Mouse (Mus musculus) hindbrain, embryonic 16.5 days (tissue): ENCODE measurements around the gene Mphosph6. TPM values are rescaled to one million over a fixed set of nuclear protein-coding genes. Genes with fewer than 3 reads are reported as not detected.

Source experiments
- ATAC-seq: fragments of 200-750 bp; cut with Nextera tagmentation; 2 replicates; pipeline ENCODE4 v1.8.0; 2017; ENCODE audit warnings: moderate TSS enrichment, moderate library complexity
- H3K27ac ChIP-seq: fragments of 300-500 bp; sonication (generic); 2 replicates; pipeline ENCODE4 v1.5.1; 2014; ENCODE audit warnings: low read depth, mild to moderate bottlenecking, control low read depth, low read length, moderate library complexity
- H3K27me3 ChIP-seq: fragments of 300-500 bp; sonication (generic); replicated peaks from 2 replicates; pipeline ENCODE4 v1.6.1; 2014; ENCODE audit warnings: low read length; ENCODE audit not compliant: control insufficient read depth, insufficient read depth
- H3K36me3 ChIP-seq: fragments of 300-500 bp; sonication (generic); 2 replicates; pipeline ENCODE4 v1.6.1; 2014; ENCODE audit warnings: mild to moderate bottlenecking, low read length, moderate library complexity, mixed read lengths; ENCODE audit not compliant: control insufficient read depth, insufficient read depth
- H3K4me1 ChIP-seq: fragments of 300-500 bp; sonication (generic); 2 replicates; pipeline ENCODE4 v1.6.1; 2014; ENCODE audit warnings: low read depth, low read length; ENCODE audit not compliant: control insufficient read depth, insufficient read depth
- H3K4me2 ChIP-seq: fragments of 300-500 bp; sonication (generic); 2 replicates; pipeline ENCODE4 v1.6.1; 2014; ENCODE audit warnings: mild to moderate bottlenecking, low read length, control low read depth, moderate library complexity
- H3K4me3 ChIP-seq: fragments of 300-500 bp; sonication (generic); 2 replicates; pipeline ENCODE4 v1.5.1; 2014; ENCODE audit warnings: mild to moderate bottlenecking, low read length, control low read depth, moderate library complexity
- H3K9ac ChIP-seq: fragments of 300-500 bp; sonication (generic); 2 replicates; pipeline ENCODE4 v1.6.1; 2014; ENCODE audit warnings: low read depth, mild to moderate bottlenecking, control low read depth, low read length, moderate library complexity
- H3K9me3 ChIP-seq: fragments of 300-500 bp; sonication (generic); 2 replicates; pipeline ENCODE4 v1.6.1; 2014; ENCODE audit warnings: mild to moderate bottlenecking, low read length, moderate library complexity; ENCODE audit not compliant: control insufficient read depth
- WGBS: fragments of 180-500 bp; shearing (Covaris S2); extraction: QIAGEN DNeasy Blood & Tissue Kit; methylation state at CpG from one replicate; pipeline ENCODE4 v1.1.7; 2014; 5-methylcytosine and 5-hydroxymethylcytosine counted together
- polyA plus RNA-seq: library from polyadenylated mRNA; unstranded; fragments of >200 nt; fragmentation: Nextera tagmentation; extraction: Ambion mirVana; gene quantifications from 2 replicates; pipeline ENCODE4 v1.2.1, GENCODE M21; 2015

Mphosph6 gene
- polyA plus RNA-seq, 1 experiment from 2014 or later = 31.4 TPM

DNA sequence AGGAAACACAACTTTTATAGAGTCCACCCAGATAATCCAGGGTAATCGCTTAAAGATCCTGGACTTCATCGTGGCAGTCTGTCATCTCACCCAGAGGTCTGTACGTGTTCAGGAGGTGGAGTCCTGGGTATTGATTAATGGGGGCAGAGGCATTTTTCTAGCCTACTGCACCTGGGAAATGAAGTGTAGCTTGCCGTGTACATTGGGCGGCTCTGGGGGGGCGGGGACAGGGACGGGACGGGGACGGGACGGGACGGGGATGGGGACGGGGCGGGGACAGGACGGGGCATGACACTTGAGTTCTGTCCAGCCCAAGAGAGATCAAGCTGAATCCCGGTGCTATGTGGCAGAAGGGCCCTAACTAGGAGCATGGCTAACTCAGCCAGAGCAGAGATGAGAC, 5.3 kb downstream of the Mphosph6 start:
- no peaks in the 10 kb centered on the region for H3K27me3 ChIP-seq
- H3K27ac ChIP-seq = no peak overlapping the region
- H3K4me1 ChIP-seq = peaks cover 19% of the 10 kb centered on the region
- H3K4me2 ChIP-seq = no peak overlapping the region
- no peak overlapping the region for H3K4me3 ChIP-seq
- H3K36me3 ChIP-seq = peaks cover 8% of the 10 kb centered on the region
- no peak overlapping the region for H3K9ac ChIP-seq
- 95% methylated on average over 15 of the region's 15 CpGs for WGBS
- no peak for ATAC-seq
- no peaks in the 10 kb centered on the region for H3K9me3 ChIP-seq

DNA sequence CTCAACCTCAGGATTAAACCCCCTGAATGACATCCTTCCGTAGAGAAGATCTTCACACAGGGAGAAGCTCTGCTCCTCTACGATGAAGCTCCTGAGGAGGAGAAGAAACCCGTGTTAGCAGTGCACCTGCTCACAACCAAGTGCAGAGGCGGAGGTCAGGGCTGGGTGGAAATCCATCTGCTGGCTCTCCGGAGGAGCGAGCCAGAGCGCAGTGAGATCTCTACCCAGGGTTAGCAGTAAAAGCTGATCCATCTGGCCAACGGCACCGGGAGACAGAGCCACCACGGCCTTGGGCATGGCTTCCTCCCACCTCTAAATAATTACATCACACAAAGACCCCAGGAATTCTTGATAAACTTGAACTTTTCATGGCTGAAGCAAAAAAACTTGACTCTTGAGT, 7.2 kb downstream of the Mphosph6 start:
- Histone ChIP-seq H3K4me3 (no peak overlapping the region), H3K9ac (no peak overlapping the region), H3K9me3 (no peaks in the 10 kb centered on the region), H3K27me3 (no peaks in the 10 kb centered on the region), H3K36me3 (peaks cover 17% of the 10 kb centered on the region), H3K4me2 (no peak overlapping the region), H3K27ac (no peak overlapping the region), H3K4me1 (peaks cover 6% of the 10 kb centered on the region; the same call in 1 of the 2 replicates)
- ATAC-seq = no peak
- WGBS = 79% methylated on average over 10 of the region's 10 CpGs

DNA sequence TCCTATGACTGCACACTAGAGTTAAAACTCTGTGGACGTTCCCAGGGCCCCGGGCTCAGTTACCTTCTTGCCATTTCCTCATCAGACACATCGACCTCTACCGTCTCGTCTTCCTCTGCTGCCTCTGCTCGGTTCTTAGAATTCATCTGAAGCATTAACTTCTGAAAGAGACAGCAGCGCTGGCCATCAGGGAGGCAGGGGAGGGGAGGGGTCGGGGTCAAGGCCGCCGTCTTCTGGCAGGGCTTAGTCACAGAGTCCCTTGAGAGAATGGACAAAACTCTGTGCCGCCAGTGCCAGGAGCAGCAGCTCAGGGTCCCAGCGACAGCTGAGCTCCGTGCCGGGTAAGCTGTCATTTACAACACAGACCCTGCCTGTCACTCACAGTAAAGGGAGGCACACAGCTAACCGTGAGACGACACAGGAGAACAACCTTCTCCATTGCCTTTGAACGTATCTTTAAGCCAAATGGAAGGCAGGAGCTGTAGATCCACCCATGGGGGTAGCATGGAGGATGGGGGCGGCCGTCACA, 9.1 kb downstream of the Mphosph6 start:
- Histone ChIP-seq H3K27ac (no peak overlapping the region), H3K4me2 (no peak overlapping the region), H3K4me3 (no peak overlapping the region), H3K36me3 (peaks cover 17% of the 10 kb centered on the region), H3K27me3 (no peaks in the 10 kb centered on the region), H3K9ac (no peak overlapping the region), H3K9me3 (no peaks in the 10 kb centered on the region), H3K4me1 (peaks cover 6% of the 10 kb centered on the region; the same call in 1 of the 2 replicates)
- 60% methylated on average over 19 of the region's 19 CpGs for WGBS
- no peak for ATAC-seq

GRCm38 (mm10) chr8:117786428-117786827, 15.3 kb downstream of the Mphosph6 start:
- Histone ChIP-seq H3K4me1 (no peaks in the 10 kb centered on the region), H3K9ac (no peak overlapping the region), H3K9me3 (peaks cover 6% of the 10 kb centered on the region; the same call in 1 of the 2 replicates), H3K27ac (no peak overlapping the region), H3K27me3 (no peaks in the 10 kb centered on the region), H3K4me3 (no peak overlapping the region), H3K36me3 (peaks cover 11% of the 10 kb centered on the region), H3K4me2 (no peak overlapping the region)
- WGBS = 92% methylated on average over 3 of the region's 3 CpGs
- ATAC-seq = no peak

DNA sequence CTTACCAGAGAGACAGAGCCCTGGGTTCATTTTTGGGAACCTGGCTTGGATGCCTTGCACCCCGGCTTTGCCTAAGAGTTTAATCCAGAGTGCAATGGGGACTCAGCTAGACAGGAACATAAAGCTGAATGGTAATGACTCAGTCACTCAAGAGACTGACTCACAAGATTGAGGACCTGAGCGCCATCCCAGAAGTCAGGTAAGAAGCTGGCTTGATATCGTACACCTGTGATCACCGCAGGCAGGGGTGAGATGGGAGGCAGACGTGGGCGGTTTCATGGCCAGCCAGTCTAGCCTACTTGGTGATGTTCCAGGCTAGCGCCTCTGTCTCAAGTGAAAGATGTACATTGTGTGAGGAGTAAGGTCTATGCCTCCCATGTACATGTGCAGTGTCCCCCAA, 18.7 kb downstream of the Mphosph6 start:
- Histone ChIP-seq H3K36me3 (peaks cover 2% of the 10 kb centered on the region; the same call in 1 of the 2 replicates), H3K4me3 (no peak overlapping the region), H3K9ac (no peak overlapping the region), H3K4me2 (no peak overlapping the region), H3K4me1 (no peaks in the 10 kb centered on the region), H3K27me3 (no peaks in the 10 kb centered on the region), H3K9me3 (peaks cover 6% of the 10 kb centered on the region; the same call in 1 of the 2 replicates), H3K27ac (no peak overlapping the region)
- no peak for ATAC-seq
- 94% methylated on average over 7 of the region's 7 CpGs for WGBS

GRCm38 (mm10) chr8:117781375-117782129, 20.2 kb downstream of the Mphosph6 start:
- WGBS = 66% methylated on average over 6 of the region's 6 CpGs
- Histone ChIP-seq H3K36me3 (no peaks in the 10 kb centered on the region), H3K27ac (no peak overlapping the region), H3K4me3 (no peak overlapping the region), H3K27me3 (no peaks in the 10 kb centered on the region), H3K4me1 (no peaks in the 10 kb centered on the region), H3K9ac (no peak overlapping the region), H3K9me3 (no peaks in the 10 kb centered on the region), H3K4me2 (no peak overlapping the region)
- no peak for ATAC-seq

DNA sequence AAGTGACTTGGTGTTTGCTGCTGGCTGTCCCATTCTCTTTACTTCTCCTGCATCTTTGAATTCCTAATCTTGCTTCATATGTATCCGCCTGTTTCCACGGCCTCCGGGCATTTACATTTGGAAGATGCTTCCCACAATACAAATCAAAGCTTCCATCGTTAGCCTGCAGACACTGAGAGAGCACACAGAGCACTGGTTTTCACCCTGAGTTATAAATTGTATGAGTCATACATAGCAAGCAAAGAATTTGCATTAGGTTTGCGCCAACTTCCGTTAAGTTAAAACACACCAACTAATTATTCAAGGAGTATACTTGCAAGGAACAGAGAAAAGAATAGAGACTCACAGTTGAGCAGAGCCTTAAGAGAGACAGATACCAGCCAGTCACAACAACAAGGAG, 22.4 kb downstream of the Mphosph6 start:
- no peak overlapping the region for H3K9ac ChIP-seq
- H3K27me3 ChIP-seq = no peaks in the 10 kb centered on the region

GRCm38 (mm10) chr8:117778531-117779322, 23.0 kb downstream of the Mphosph6 start:
- 80% methylated on average over 11 of the region's 11 CpGs for WGBS
- Histone ChIP-seq H3K4me1 (no peaks in the 10 kb centered on the region), H3K4me3 (no peak overlapping the region), H3K27me3 (no peaks in the 10 kb centered on the region), H3K36me3 (no peaks in the 10 kb centered on the region), H3K4me2 (no peak overlapping the region), H3K9ac (no peak overlapping the region), H3K9me3 (no peaks in the 10 kb centered on the region), H3K27ac (no peak overlapping the region)
- ATAC-seq = no peak

More for the DNA sequence above, 22.4 kb downstream of the Mphosph6 start:
- H3K36me3 ChIP-seq = no peaks in the 10 kb centered on the region
- 80% methylated on average over 6 of the region's 6 CpGs for WGBS
- no peak overlapping the region for H3K4me3 ChIP-seq
- ATAC-seq = no peak
- no peak overlapping the region for H3K27ac ChIP-seq
- H3K4me2 ChIP-seq = no peak overlapping the region
- no peaks in the 10 kb centered on the region for H3K9me3 ChIP-seq
- no peaks in the 10 kb centered on the region for H3K4me1 ChIP-seq

- no peak overlapping the region for H3K4me2 ChIP-seq
- 90% methylated on average over 10 of the region's 10 CpGs for WGBS
- H3K4me1 ChIP-seq = no peaks in the 10 kb centered on the region
- H3K9me3 ChIP-seq = no peaks in the 10 kb centered on the region
- no peak overlapping the region for H3K4me3 ChIP-seq
- H3K36me3 ChIP-seq = no peaks in the 10 kb centered on the region
- no peak for ATAC-seq
- H3K9ac ChIP-seq = no peak overlapping the region
- no peaks in the 10 kb centered on the region for H3K27me3 ChIP-seq
- no peak overlapping the region for H3K27ac ChIP-seq
These were observed 25.7 kb downstream of the Mphosph6 start for GRCm38 (mm10) chr8:117776075-117776474.
